Mouse (Mus musculus) frontal cortex, adult 2 months (tissue): ENCODE measurements around the gene Pecam1. TPM values are rescaled to one million over a fixed set of nuclear protein-coding genes. Genes with fewer than 3 reads are reported as not detected.
"Not testable (repeated sequence)": the region's sequence is repeated elsewhere in the genome, so short reads cannot be mapped to it uniquely, and the experiment has no call there.

ENCODE experiments used
- DNase-seq, 2 experiments: peaks; one replicate each; pipeline ENCODE4 v3.0.0; 2022; ENCODE audit warnings: low spot score in 1 of 2; ENCODE audit errors: extremely low spot score in 1 of 2
- polyA plus RNA-seq: library from polyadenylated mRNA; depleted of rRNA; stranded (reverse); fragments of >200 nt; gene quantifications from 2 replicates; pipeline ENCODE4 v1.2.3, GENCODE M21; 2012

The Pecam1 gene
- polyA plus RNA-seq, 1 experiment: 20.1 TPM

DNA sequence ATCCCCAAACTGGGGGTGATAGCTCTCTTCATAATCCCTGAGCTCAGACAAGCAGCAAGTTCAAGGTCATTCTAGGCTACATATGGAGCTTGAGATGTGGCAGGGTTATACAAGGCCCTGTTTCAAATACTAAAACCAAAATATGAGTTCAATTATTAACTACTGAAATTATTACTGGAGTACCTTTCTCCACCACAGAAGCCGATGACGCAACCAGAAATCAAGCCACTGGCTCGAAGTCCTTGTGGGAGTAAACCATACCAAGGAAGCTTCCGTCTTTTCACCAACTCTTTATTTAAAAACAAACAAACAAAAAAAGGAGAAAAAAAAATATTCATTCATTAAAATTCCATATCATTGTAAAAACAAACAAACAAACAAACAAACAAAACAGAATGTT lies 26.5 kb upstream of the Pecam1 start:
- DNase-seq: no peak

DNA sequence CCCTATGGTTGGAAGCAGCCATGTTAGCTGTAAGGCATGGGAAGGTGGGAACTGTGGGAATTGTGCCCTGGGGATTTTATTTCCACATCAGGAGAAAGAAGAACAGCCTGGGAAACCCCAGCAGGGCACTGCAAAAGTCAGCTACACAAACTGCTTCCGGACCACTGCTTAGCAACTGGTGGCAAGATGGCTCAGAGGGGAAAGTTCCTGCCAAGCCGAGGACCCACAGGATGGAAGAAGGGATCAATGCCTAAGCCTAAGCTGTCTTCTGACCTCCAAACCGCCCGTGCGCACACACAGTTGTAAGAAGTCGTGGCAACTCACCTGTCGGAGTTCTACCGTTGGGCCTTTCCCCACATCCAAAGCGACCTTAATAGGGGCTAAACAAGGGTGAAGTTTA lies 22.6 kb upstream of the Pecam1 start:
- DNase-seq: no peak

DNA sequence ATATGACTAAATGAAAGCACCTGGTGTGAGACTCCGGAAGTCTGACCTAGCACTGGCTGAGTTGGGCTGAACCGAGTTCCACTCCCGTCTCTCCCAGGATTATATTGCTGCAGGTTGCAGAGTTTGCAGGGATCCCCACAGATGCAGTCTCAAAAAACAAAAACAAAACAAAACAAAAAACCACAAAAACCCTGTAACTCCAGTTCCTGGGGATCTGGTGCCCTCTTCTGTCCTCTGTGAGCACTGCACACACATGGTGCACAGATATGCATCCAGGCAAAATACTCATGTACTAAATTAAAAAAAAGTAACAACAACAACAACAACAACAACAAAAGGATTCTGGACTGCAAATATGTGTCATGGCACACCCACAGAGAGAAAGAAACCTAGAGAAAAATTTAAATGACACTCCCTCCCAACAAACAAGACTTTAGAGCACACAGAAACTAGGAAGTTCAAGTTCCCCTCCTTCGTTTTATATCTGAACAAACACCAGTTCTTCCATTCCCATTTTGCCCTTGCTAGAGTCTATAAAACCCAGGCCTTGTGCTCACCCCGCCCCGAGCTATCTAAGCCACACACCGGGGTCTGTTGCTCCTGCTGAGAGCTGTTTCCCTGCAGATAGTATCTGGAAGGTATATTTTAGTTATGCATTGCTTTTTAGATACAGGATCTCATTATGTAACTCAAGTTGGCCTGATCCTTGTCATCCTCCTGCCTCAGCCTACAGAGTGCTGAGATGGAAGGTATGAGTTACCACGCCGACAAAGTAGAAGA lies 20.0 kb upstream of the Pecam1 start:
- DNase-seq: no peak

DNA sequence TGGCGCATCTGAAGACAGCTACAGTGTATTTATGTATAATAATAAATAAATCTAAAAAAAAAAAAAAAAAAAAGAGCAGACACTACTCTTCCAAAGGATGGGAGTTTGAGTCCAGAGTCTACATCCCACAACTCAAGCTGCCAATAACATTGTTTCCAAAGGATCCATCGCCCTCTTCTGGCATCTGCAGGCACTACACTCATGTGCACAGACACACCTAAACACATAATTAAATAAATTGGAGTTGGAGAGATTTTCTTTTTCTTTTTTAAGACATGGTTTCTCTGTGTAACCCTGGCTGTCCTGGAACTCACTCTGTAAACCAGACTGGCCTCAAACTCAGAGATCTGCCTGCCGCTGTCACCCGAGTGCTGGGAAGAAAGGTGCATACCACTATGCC lies 17.1 kb upstream of the Pecam1 start:
- DNase-seq: no peak

DNA sequence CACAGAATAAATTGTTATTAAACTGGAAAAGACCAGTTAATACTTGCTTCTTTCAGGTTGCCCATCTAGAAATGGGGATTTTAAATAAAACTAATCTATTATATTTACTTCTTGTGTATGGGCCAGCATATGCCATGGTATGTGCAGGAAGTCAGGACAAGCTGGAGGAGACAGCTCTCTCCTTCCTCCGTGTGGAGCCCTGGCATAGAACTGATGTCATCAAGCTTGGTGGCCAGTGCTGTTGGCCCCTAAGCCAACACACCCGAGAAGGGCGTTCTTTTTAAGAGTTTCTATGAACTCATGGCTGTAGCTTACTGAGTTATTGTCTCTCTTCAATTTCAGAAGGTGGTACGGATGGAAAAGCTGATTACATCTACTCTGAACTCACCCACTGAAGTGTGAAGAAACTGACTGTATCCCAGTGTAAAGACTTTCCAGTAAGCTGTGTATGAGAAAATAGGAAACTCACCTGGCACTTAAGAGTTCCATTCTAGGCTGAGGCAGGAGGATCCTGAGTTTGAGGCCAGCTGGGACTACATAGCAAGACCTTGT lies 16.3 kb upstream of the Pecam1 start:
- no peak for DNase-seq

DNA sequence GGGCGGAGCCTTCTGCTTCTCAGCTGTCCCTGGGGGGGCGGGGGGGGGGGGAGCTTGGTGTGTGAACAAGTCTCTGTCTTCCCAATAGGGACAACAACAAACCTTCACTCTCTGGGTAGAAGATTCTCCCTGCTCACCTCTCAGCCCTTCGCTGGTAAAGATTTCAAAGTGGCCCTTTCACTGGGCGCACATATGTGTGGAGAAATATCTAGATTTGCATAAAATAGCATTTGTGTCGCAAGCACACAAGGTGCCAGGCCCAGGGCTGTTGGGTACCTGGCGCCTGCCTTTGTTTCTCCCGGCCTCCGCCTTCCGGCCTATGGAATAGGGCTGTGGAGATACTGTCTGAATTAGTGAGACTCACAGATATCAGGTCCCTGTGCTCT lies 12.4 kb upstream of the Pecam1 start:
- DNase-seq: no peak

DNA sequence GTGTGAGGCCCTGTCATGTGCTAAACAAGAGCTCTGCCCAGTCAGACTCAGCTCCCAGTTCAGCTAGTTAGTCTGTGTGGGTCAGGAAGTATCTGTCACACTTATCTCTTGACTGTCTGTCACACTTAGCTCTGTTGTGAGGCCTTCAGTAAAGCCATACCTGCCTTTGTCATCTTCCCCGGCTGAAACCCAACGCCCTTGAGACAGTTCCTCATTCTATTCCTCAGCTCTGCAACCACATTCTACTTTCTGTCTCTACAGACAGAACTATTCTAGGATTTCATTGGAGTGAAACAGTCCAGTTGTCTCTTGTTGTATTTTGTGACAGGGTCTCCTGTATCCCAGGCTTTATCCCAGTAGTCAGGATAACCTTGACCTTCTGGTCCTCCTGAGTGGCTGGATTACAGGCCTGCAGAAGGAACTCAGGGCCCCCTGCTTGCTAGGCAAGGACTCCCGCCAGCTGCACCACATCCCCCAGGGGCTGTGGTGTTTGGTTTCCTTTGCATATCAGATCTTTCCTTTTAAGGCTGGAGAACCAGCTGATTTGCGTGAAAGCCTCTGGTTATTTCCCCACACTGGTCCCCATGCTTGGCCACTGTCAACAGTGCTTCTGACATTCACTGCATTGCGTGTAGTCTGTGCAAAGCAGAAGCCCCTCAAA lies 11.8 kb upstream of the Pecam1 start:
- no peak for DNase-seq

DNA sequence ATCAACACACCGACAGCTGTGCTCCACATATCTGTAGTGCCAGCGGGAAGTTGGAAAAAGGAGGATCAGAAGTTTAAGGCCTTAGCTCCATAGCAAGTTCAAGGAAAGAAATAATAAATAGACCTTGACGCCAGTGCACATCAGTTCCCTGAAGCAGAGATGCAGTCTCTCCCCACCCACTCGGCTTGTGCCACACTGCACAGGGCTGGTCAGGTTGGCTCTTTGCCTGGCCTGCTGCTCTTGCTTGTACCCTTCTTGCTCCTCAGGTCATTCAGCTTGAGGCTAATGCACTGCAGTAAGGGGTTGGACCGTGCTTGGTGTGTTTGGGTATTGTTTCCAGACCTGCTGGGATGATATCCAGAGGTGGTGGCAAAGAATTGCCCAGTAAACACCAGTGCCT lies 10.1 kb upstream of the Pecam1 start:
- DNase-seq: no peak

DNA sequence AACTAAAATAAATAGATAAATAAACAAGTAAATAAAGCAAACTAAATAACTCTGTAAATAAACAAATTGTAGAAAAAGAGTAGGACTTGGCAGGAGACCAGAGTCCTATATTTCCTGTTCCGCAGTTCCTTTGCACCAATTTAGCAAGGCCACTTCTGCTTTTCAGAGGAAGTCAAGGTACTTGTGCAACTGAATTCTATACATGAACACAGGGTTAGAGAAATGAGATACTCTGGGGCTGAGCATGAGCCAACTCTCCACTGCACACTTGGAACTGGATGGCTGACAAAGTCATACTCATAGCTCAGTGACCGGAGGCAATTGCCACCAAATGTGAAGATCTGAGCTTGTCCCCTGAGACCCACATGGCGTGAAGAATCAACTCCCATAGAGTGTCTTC lies 8.6 kb upstream of the Pecam1 start:
- DNase-seq: no peak

DNA sequence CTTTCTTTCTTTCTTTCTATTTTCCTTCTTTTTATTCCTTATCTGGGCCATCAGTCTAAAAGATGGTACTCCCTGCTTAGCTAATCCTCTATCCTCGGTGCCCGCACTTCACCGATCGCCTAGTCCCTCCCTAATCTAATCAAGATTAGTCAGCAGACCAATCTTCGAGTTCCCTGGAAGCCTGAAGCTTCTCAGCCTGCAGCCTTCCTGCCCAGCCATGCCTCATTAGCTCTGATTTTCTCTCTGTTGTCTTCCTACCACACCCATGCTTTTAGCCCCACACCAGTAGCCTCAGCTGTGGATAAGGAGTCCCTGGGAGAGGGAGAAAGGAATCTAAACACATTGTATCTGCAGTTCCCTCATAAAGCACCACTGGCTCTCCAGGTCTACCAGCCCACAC lies 5.2 kb upstream of the Pecam1 start:
- DNase-seq: no peak

DNA sequence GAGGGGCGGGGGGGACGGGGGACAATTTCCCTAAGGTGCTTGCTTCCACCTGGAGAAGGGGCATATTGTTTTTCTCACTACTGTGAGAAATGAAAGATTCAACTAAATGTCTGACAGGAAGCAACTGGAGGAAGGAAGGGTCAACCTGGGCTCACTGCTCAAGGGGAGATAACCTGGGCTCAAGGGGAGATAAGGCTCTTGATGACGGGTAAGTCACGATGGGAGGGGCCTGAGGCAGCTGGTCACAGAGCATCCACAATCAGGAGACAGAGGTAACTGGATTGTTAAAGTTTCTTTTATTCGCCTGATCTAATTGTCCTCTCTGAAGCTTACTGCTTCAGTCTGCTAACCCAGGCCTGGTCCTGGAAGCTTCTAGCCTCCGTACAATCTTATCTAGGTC lies 2.9 kb upstream of the Pecam1 start:
- DNase-seq: no peak

DNA sequence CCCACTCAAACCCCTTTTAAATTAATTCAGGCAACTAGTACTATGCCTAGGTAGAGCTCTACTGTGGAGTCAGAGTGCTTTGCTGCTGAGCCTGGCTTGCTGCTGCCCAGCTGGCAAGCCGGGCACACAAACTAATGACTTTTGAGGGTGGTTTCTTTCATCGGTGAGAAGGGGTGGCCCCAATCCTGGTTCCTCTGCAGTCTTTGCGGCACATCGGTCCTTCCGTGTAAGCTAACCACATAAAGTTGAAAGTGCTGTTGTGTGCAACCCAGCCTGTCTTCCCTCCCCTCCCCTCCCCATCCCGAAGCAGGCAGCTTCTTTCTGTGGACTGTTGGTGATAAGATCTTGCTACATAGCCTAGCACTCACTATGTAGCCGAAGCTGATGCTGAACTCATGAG lies 1.7 kb upstream of the Pecam1 start:
- DNase-seq: no peak

DNA sequence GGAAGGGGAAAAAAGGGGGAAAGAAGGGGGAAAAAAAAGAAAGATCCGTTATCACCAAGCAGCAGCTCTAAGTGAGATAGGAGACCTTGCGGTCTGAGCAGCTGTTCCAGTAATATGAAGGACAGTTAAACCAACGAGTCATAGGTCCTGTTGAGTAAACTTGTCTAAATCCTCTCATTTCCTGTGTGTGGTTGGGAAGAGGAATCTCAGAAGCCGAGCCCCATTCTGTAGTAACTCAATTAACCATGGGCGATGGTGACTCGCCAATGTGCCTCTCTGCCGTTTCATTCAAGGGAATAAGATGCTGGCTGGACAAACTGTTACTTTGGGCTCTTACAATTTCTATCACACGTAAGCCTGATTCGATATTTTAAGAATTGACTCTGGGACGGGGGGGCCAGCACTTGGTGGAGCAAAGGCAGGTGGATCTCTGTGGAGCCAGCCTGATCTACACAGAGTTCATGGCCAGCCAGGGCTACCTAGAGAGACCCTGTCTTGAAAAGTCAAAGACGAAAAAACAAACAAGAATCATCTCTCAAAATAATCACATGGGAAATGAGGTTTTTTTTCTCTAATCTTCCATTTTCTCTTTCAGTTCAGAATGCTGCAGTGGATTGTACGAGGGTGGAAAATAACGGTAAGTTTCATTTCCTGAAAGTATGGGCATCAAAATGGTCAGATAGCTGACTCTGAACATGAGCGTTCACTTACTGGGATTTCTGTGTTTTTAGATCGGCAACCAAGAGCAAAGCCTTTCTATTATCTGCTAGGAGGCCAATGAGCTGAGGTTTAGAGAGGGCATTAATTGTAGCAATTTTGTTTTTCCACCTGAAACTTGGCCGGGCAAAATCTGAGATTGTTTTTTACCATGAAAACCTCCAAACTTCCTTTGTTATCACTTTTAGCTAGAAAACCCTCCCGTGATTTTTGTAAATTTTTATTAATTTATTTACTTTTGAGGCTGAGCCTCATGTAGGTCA lies 901 bp upstream of the Pecam1 start, which contains the start of gene Milr1:
Milr1 (plus strand) TSS at position 188 of the 980 bp plus-strand sequence.
- no peak for DNase-seq

DNA sequence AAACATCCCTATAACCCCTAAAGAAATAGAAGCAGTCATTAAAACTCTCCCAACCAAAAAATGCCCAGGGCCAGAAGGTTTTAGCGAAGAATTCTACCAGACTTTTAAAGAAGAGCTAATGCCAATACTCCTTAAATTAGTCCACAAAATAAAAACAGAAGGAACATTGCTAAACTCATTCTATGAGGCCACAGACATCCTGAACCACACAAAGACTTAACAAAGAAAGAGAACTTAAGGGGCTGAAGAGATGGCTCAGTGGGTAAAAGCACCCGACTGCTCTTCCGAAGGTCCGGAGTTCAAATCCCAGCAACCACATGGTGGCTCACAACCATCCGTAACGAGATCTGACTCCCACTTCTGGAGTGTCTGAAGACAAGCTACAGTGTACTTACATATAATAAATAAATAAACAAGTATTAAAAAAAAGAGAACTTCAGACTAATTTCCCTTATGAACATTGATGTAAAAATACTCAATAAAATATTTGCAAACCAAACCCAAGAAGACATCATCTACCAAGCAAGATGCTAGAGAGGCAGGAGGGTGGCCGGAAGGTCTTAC lies 789 bp downstream of the Pecam1 start:
- not testable (repeated sequence) for DNase-seq

DNA sequence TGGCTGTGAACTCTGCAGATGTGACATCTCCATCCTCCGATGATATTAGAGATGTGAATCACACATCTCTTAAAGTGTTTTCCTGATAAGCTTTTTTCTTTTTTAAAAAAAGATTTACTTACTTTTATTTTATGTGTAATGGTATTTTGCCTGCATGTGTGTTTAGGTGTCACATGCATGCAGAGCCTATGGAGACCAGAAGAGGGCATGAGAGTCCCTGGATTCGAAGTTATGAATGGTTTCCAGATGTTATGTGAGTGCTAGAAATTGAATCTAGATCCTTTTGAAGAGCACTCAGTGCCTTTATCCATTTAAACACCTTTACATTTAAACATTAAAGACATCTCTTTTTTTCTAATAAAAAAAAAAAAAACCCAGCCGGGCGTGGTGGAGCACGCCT lies 5.5 kb downstream of the Pecam1 start:
- DNase-seq: no peak

DNA sequence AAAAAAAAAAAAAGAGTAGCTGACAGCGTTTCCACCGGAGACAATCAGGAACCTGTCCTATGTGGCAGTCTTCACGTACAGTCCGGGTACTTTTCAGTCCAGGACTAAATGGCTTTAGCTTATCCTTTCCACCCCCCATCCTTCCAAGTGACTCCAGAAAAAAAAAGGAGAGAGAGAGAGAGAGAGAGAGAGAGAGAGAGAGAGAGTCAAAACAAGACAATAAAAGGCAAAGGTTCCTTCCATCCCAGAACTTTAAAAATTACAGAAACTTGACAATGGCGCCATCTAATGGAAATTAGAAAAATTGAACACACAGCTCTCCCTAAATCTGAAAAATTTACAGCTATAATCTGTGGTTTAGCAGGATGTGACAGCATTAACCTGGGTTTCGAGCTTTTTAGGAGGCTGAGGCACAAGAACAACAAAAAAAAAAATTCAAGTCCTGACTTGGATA lies 8.0 kb downstream of the Pecam1 start:
- peak in 1 of 2 experiments; percentile 51 for DNase-seq

DNA sequence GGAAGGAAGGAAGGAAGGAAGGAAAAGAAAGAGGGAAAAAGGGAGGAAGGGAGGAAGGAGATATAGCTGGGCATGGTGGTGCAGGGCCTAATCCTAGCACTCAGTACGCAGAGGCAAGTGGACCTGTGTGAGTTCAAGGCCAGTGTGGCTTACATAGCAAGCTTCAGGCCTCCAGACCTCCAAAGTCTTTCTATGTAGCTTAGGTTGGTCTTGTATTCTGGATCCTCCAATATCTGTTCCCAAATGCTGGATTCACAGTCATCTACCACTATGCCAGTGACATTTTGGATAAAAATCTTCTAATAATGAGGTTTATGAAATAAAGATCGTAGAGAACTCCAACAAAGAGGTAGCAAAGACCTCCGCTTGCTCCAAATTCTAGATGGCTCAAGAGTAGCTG lies 8.6 kb downstream of the Pecam1 start:
- DNase-seq: no peak

DNA sequence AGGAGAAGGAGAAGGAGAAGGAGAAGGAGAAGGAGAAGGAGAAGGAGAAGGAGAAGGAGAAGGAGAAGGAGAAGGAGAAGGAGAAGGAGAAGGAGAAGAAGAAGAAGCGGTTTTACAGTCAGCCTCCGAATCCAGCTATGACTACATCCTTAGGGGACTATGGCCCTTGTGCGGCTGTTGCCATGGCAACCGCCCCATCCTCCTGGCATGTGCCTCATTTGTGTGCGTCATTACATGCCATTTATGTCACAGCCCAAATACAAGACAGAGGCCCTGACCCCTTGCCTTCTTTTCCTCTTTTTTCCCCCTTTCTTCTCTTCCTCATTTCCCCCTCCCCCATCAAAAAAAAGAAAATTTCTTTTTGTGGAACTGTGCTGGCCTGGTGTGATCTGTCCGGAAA lies 9.2 kb downstream of the Pecam1 start:
- peak in 1 of 2 experiments; percentile 21 for DNase-seq

DNA sequence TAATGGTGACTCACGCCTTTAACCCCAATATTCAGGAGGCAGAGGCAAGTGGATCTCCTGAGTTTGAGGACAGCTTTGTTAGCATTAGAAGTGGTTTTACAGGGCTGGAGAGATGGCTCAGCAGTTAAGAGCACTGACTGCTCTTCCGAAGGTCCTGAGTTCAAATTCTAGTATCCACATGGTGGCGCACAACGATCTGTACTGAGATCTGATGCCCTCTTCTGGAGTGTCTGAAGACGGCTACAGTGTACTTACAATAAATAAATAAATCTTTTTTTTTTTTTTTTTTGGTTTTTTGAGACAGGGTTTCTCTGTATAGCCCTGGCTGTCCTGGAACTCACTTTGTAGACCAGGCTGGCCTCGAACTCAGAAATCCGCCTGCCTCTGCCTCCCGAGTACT lies 9.7 kb downstream of the Pecam1 start:
- not testable (repeated sequence) for DNase-seq

DNA sequence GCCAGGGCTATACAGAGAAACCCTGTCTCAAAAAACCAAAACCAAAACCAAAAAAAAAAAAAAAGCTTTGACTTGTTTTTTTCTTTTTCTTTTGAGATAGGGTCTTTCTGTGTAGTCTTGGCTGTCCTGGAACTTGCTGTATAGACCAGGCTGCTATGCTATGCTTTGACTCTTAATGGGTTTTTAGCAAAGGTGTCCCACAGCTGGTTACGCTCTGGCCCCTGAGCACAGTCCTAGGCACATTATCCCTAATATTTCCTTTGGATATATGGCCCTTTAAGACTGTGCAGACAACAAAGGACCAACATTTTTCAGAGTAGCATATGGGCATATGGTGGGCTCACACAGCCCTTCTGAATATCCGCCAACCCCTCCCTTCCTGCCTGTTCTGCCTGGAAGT lies 11.3 kb downstream of the Pecam1 start:
- no peak for DNase-seq
